Mouse (Mus musculus) stomach, postnatal 0 days (tissue): ENCODE results near the gene Aph1b. TPM values are rescaled to one million over a fixed set of nuclear protein-coding genes. Genes with fewer than 3 reads are reported as not detected.

ENCODE experiments used
- ATAC-seq: fragments of 200-750 bp; cut with Nextera tagmentation; 2 replicates; pipeline ENCODE4 v1.8.0; 2017; ENCODE audit not compliant: low FRiP score, low TSS enrichment
- DNase-seq: peaks from one replicate; pipeline ENCODE4 v3.0.0-alpha.2; 2016; ENCODE audit warnings: low spot score
- H3K27ac ChIP-seq: fragments of 300-500 bp; sonication (generic); replicated peaks from 2 replicates; pipeline ENCODE4 v1.5.1; 2014; ENCODE audit warnings: mild to moderate bottlenecking, control low read depth
- H3K27me3 ChIP-seq: fragments of 300-500 bp; sonication (generic); 2 replicates; pipeline ENCODE4 v1.6.1; 2014; ENCODE audit warnings: low read length; ENCODE audit not compliant: control insufficient read depth, insufficient read depth
- H3K36me3 ChIP-seq: fragments of 300-500 bp; sonication (generic); 2 replicates; pipeline ENCODE4 v1.6.1; 2014; ENCODE audit warnings: low read length, mixed read lengths; ENCODE audit not compliant: control insufficient read depth, insufficient read depth
- H3K4me1 ChIP-seq: fragments of 300-500 bp; sonication (generic); replicated peaks from 2 replicates; pipeline ENCODE4 v1.6.1; 2014; ENCODE audit warnings: antibody characterized with exemption; ENCODE audit not compliant: control insufficient read depth, insufficient read depth
- H3K4me2 ChIP-seq: fragments of 300-500 bp; sonication (generic); replicated peaks from 2 replicates; pipeline ENCODE4 v1.6.1; 2014; ENCODE audit warnings: low read depth, mild to moderate bottlenecking, control low read depth, moderate library complexity
- H3K4me3 ChIP-seq: fragments of 300-500 bp; sonication (generic); 2 replicates; pipeline ENCODE4 v1.5.1; 2014; ENCODE audit warnings: low read depth, low read length, control low read depth
- H3K9ac ChIP-seq: fragments of 300-500 bp; sonication (generic); 2 replicates; pipeline ENCODE4 v1.6.1; 2014; ENCODE audit warnings: mild to moderate bottlenecking, low read length, control low read depth, mixed read lengths
- H3K9me3 ChIP-seq: fragments of 300-500 bp; sonication (generic); 2 replicates; pipeline ENCODE4 v1.6.1; 2016; ENCODE audit warnings: low read length; ENCODE audit not compliant: control insufficient read depth
- CTCF ChIP-seq: IDR thresholded peaks from 2 replicates; pipeline ENCODE4 v1.5.1; 2016; ENCODE audit warnings: antibody characterized with exemption, low read depth, mild to moderate bottlenecking, moderate library complexity
- EP300 ChIP-seq: optimal IDR thresholded peaks from 2 replicates; pipeline ENCODE3; 2016; ENCODE audit warnings: antibody characterized with exemption
- WGBS: fragments of 180-500 bp; shearing (Covaris S2); extraction: QIAGEN DNeasy Blood & Tissue Kit; methylation state at CpG from one replicate; pipeline ENCODE4 v1.1.7; 2014; 5-methylcytosine and 5-hydroxymethylcytosine counted together
- polyA plus RNA-seq: library from polyadenylated mRNA; unstranded; fragments of >200 nt; fragmentation: Nextera tagmentation; extraction: Ambion mirVana; gene quantifications from 2 replicates; pipeline ENCODE4 v1.2.1, GENCODE M21; 2015

The Aph1b gene
- 6.4 and 7.3 TPM in 2 replicates for polyA plus RNA-seq

DNA sequence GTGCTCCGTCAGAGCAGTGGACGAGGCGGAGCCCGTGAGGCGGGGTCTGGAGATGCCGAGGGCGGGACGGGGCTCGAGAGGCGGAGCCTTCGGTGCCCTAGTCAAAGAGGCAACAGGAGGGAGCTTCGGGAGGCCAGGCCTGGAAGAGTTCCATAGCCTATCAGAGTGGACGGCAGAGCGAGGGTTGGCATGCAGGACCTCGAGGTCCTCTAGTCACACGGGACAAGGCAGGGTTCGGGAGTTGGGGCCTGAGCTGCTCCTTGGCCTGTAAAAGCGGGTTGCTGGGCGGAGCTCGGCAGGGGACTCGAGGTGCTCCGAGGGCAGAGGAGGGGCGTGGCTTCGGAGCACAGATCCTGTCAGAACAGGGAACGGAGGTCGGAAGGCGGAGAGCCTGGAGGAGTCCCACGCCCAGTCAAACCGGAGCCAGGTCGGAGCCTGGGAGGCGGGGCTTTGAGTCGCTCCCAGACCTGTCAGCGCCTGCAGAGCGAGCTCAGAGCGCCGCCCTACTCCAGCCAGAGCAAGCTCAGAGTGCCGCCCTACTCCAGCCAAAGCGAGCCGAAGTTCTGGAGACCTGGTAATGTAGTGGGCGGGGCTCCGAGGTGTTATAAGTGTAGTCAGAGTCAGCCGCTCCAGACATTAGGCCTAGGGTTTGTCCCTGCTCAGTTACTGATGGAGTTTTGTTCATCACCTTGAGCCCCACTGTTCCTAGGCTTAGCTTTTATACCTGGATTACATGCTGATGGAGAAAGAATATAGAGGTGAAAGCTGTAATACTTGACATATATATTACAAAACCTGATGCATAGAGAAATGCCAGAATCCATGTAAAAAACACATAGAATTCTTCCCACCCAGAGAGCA lies at the start of gene Aph1b:
Aph1b (minus strand) TSS at position 27 of the 861 bp plus-strand sequence.
- Histone ChIP-seq H3K4me1 (no peaks in the 10 kb centered on the region), H3K36me3 (no peaks in the 10 kb centered on the region), H3K4me3 (peak within 1 kb of the TSS; percentile 65), H3K4me2 (peak within 1 kb of the TSS; percentile 81), H3K27me3 (no peaks in the 10 kb centered on the region), H3K27ac (peak within 1 kb of the TSS; percentile 95), H3K9ac (peak within 1 kb of the TSS; percentile 59), H3K9me3 (no peaks in the 10 kb centered on the region)
- WGBS: under 1% methylated on average over 42 of the region's 42 CpGs
- TF ChIP-seq EP300 (no peak), CTCF (peak; percentile 20)
- ATAC-seq: peak; percentile 99
- DNase-seq: peak; percentile 99

DNA sequence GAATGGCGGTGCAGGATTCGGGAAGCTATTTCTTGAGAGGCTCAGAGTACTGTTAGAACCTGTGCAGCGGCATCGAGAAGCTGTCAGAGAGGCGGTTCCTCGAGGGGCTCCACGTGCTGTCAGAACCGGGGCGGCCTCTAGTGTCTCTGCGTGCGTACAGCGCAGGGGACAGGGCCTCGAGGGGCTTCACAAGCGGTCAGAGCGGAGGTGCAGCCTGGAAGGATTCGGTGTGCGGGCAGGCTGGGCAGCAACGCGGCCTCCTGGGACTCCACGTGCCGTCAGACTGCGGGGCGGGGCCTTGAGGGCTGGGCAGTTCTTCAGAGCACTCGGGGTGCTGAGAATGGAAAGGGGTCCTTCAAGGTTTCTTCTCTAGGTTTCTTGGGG lies 39.8 kb upstream of the Aph1b start:
- Histone ChIP-seq H3K4me3 (peak overlapping the region; percentile 60), H3K27me3 (no peaks in the 10 kb centered on the region), H3K27ac (0 out of 2 replicates have a peak overlapping the region, but pooled peaks have one; percentile 13), H3K36me3 (no peaks in the 10 kb centered on the region), H3K4me2 (peak overlapping the region; percentile 92), H3K9me3 (no peaks in the 10 kb centered on the region), H3K4me1 (no peaks in the 10 kb centered on the region), H3K9ac (peak overlapping the region; percentile 51)
- WGBS: under 1% methylated on average over 24 of the region's 24 CpGs
- DNase-seq (no peak), ATAC-seq (peak; percentile 63)
- no peak for TF ChIP-seq EP300
- peak; percentile 44; the same call in 1 of the 2 replicates for TF ChIP-seq CTCF

DNA sequence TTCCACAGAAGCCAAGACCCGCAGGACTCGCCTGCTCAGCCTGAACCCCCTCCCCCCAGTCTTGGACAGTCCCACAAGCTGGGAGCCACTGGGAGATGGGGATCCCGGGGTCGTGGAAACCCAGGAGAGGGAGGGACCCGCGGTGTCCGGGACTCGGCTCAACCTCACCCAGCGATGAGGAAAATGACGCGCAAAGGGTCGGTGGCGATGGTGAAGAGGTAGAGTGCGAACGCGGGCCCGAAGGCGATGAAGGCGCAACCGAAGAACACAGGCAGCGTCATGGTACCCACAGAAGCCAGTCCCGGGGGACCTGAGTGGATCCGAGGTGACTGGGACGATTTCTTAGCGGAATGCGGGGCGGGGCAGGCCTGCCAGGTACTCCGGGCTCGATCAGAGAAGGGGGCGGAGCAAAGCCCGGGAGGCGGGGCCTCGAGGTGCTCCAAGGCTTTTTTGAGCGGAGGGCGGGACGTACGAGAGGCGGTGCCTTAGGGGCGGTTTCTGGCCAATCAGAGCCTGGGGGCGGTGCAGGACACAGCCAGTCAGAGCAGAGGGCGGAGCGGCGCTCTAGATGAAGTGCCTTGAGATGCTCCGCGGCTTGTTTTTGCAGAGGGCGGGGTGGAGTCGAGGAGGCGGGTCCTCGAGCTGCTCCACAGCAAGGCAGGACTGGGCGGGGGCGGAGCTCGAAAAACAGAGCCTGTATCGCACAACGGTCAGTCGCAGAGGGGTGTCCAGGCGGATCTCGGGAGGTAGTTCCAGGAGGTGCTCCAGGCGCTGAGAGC lies 39.2 kb upstream of the Aph1b start, which contains the start of gene Aph1c:
Aph1c (minus strand) TSS at position 409 of the 779 bp plus-strand sequence.
- H3K27ac ChIP-seq: peak within 1 kb of the TSS; percentile 30; the same call in 1 of the 2 replicates
- under 1% methylated on average over 58 of the region's 58 CpGs for WGBS
- peak; percentile 100 for ATAC-seq

DNA sequence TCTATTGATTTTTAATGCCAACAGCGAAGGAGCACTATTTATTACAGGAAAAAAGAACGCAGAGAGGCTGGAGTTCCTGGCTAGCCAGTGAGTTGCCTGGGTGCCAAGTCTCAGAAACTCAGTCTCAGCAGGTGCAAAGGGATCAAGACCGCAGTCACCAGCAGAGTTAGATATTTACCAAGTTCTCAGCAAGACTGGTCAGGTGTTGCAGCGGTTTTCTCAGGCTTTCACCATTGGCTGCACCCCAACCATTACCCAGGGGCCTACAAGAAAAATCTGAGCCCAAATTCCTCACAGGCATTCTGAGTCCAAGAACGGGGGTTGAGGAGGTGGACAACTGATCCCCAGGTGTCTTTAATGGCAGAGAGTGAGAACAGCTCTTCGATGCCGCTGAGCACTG lies 38.6 kb upstream of the Aph1b start:
- no peak overlapping the region for H3K9ac ChIP-seq
- peak overlapping the region; percentile 60 for H3K4me3 ChIP-seq
- WGBS: 27% methylated on average over 7 of the region's 7 CpGs
- no peak overlapping the region; the same call in 1 of the 2 replicates for H3K27ac ChIP-seq
- H3K4me2 ChIP-seq: peak overlapping the region; percentile 92
- TF ChIP-seq CTCF (no peak), EP300 (no peak)
- H3K4me1 ChIP-seq: no peaks in the 10 kb centered on the region
- no peaks in the 10 kb centered on the region for H3K36me3 ChIP-seq
- DNase-seq: no peak
- ATAC-seq: no peak
- no peaks in the 10 kb centered on the region for H3K9me3 ChIP-seq
- no peaks in the 10 kb centered on the region for H3K27me3 ChIP-seq

More for the DNA sequence above, 39.2 kb upstream of the Aph1b start, which contains the start of gene Aph1c:
- DNase-seq: peak; percentile 99
- no peaks in the 10 kb centered on the region for H3K9me3 ChIP-seq
- H3K9ac ChIP-seq: peak within 1 kb of the TSS; percentile 62
- H3K4me3 ChIP-seq: peak within 1 kb of the TSS; percentile 60
- H3K36me3 ChIP-seq: no peaks in the 10 kb centered on the region
- no peaks in the 10 kb centered on the region for H3K27me3 ChIP-seq
- no peaks in the 10 kb centered on the region for H3K4me1 ChIP-seq
- TF ChIP-seq CTCF (no peak), EP300 (no peak)
- peak within 1 kb of the TSS; percentile 92 for H3K4me2 ChIP-seq

DNA sequence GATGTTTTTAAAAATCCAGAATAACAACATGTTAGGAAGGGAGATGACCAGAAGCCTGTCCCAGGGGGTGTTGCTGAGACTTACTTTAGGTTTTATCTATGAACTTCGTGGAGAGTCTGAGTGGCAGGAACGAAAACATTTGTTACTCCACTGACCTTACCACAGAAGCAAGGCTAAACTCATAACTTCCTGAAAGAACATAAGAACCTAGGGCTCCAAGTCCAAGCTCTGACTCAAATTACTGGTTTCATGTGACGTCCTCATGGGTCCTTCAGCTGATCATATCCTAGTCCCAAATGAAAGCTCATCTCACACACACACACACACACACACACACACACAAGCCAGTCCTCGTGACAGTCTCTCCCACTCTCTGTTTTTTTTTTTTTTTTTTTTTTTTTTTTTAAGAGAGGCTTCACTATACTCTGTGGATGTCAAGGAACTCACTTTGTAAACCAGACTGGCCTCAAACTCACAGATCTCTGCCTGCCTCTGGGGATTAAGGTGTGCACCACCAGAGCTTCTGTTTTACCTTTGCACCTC lies 37.1 kb upstream of the Aph1b start:
- ATAC-seq (no peak), DNase-seq (no peak)
- no peak overlapping the region for H3K9ac ChIP-seq
- no peaks in the 10 kb centered on the region for H3K4me1 ChIP-seq
- H3K27me3 ChIP-seq: no peaks in the 10 kb centered on the region
- no peak overlapping the region for H3K27ac ChIP-seq
- no peaks in the 10 kb centered on the region for H3K9me3 ChIP-seq
- no peaks in the 10 kb centered on the region for H3K36me3 ChIP-seq
- H3K4me3 ChIP-seq: no peak overlapping the region
- TF ChIP-seq EP300: no peak
- no peak for TF ChIP-seq CTCF
- no peak overlapping the region for H3K4me2 ChIP-seq
- WGBS: 67% methylated on average over 4 of the region's 4 CpGs
